Mouse (Mus musculus) forebrain, embryonic 16.5 days (tissue): ENCODE data around the gene Sct. TPM values are rescaled to one million over a fixed set of nuclear protein-coding genes. Genes with fewer than 3 reads are reported as not detected.

Experiments
- ATAC-seq: fragments of 200-750 bp; cut with Nextera tagmentation; 2 replicates; pipeline ENCODE4 v1.8.0; 2017; ENCODE audit warnings: mild to moderate bottlenecking, moderate library complexity
- H3K27ac ChIP-seq: fragments of 300-500 bp; sonication (generic); 2 replicates; pipeline ENCODE4 v1.5.1; 2014; ENCODE audit warnings: low read length, control low read depth
- H3K27me3 ChIP-seq: fragments of 300-500 bp; sonication (generic); replicated peaks from 2 replicates; pipeline ENCODE4 v1.6.1; 2014; ENCODE audit warnings: low read length; ENCODE audit not compliant: control insufficient read depth, insufficient read depth
- H3K36me3 ChIP-seq: fragments of 300-500 bp; sonication (generic); 2 replicates; pipeline ENCODE4 v1.6.1; 2014; ENCODE audit not compliant: control insufficient read depth, insufficient read depth
- H3K4me1 ChIP-seq: fragments of 300-500 bp; sonication (generic); replicated peaks from 2 replicates; pipeline ENCODE4 v1.6.1; 2014; ENCODE audit warnings: low read length; ENCODE audit not compliant: control insufficient read depth, insufficient read depth
- H3K4me2 ChIP-seq: fragments of 300-500 bp; sonication (generic); 2 replicates; pipeline ENCODE4 v1.6.1; 2014; ENCODE audit warnings: mild to moderate bottlenecking, low read length, control low read depth
- H3K4me3 ChIP-seq: fragments of 300-500 bp; sonication (generic); replicated peaks from 2 replicates; pipeline ENCODE4 v1.5.1; 2014; ENCODE audit warnings: mild to moderate bottlenecking, low read length, control low read depth
- H3K9ac ChIP-seq: fragments of 300-500 bp; sonication (generic); replicated peaks from 2 replicates; pipeline ENCODE4 v1.6.1; 2014; ENCODE audit warnings: low read depth, low read length, control low read depth
- H3K9me3 ChIP-seq: fragments of 300-500 bp; sonication (generic); 2 replicates; pipeline ENCODE4 v1.6.1; 2016; ENCODE audit warnings: low read length; ENCODE audit not compliant: control insufficient read depth
- WGBS: fragments of 180-500 bp; shearing (Covaris S2); extraction: QIAGEN DNeasy Blood & Tissue Kit; methylation state at CpG from one replicate; pipeline ENCODE4 v1.1.7; 2014; 5-methylcytosine and 5-hydroxymethylcytosine counted together
- polyA plus RNA-seq: library from polyadenylated mRNA; unstranded; fragments of >200 nt; fragmentation: Nextera tagmentation; extraction: Ambion mirVana; gene quantifications from 2 replicates; pipeline ENCODE4 v1.2.1, GENCODE M21; 2015

The Sct gene
- polyA plus RNA-seq = 0.55 and 2.0 TPM in 2 replicates

GRCm38 (mm10) chr7:141278766-141279590, at the start of gene Sct:
Gene Sct (minus strand): TSS chr7:141279133.
- ATAC-seq = peak; percentile 69
- Histone ChIP-seq H3K36me3 (no peaks in the 10 kb centered on the region), H3K27ac (no peak within 1 kb of the TSS), H3K4me2 (peak within 1 kb of the TSS; percentile 92), H3K27me3 (peaks cover 2% of the 10 kb centered on the region; the same call in 1 of the 2 replicates), H3K4me3 (peak within 1 kb of the TSS; percentile 48), H3K4me1 (peaks cover 10% of the 10 kb centered on the region), H3K9ac (peak within 1 kb of the TSS; percentile 59), H3K9me3 (no peaks in the 10 kb centered on the region)
- WGBS = 3% methylated on average over 46 of the region's 46 CpGs

GRCm38 (mm10) chr7:141328373-141328990, 49.5 kb upstream of the Sct start:
- H3K4me1 ChIP-seq = peaks cover 31% of the 10 kb centered on the region
- no peaks in the 10 kb centered on the region for H3K27me3 ChIP-seq
- H3K36me3 ChIP-seq = peaks cover 11% of the 10 kb centered on the region
- peak overlapping the region; percentile 81 for H3K4me3 ChIP-seq
- no peaks in the 10 kb centered on the region for H3K9me3 ChIP-seq
- H3K9ac ChIP-seq = peak overlapping the region; percentile 88
- ATAC-seq = peak; percentile 15
- peak overlapping the region; percentile 59 for H3K4me2 ChIP-seq
- H3K27ac ChIP-seq = peak overlapping the region; percentile 99
- WGBS = 15% methylated on average over 24 of the region's 24 CpGs

GRCm38 (mm10) chr7:141327469-141328372, 48.8 kb upstream of the Sct start, which contains the start of the genes Deaf1 and Tmem80:
Gene Deaf1 (minus strand): TSS chr7:141327690.
Gene Tmem80 (plus strand): TSS chr7:141327739.
- Histone ChIP-seq H3K4me2 (peak within 1 kb of the TSS; percentile 100), H3K36me3 (peaks cover 7% of the 10 kb centered on the region), H3K27me3 (no peaks in the 10 kb centered on the region), H3K4me3 (peak within 1 kb of the TSS; percentile 81), H3K9me3 (no peaks in the 10 kb centered on the region), H3K9ac (peak within 1 kb of the TSS; percentile 88), H3K27ac (peak within 1 kb of the TSS; percentile 99), H3K4me1 (peaks cover 31% of the 10 kb centered on the region)
- ATAC-seq = peak; percentile 96
- under 1% methylated on average over 105 of the region's 105 CpGs for WGBS

- Histone ChIP-seq H3K36me3 (peaks cover 16% of the 10 kb centered on the region), H3K27ac (peak overlapping the region; percentile 99), H3K4me3 (peak overlapping the region; percentile 81), H3K27me3 (no peaks in the 10 kb centered on the region), H3K9ac (peak overlapping the region; percentile 88), H3K9me3 (no peaks in the 10 kb centered on the region), H3K4me1 (peaks cover 31% of the 10 kb centered on the region), H3K4me2 (peak overlapping the region; percentile 100)
- WGBS = 4% methylated on average over 35 of the region's 35 CpGs
- ATAC-seq = peak; percentile 10
These were observed 47.9 kb upstream of the Sct start for GRCm38 (mm10) chr7:141326546-141327446.

- Histone ChIP-seq H3K27me3 (no peaks in the 10 kb centered on the region), H3K4me3 (no peak overlapping the region), H3K9ac (no peak overlapping the region), H3K9me3 (no peaks in the 10 kb centered on the region), H3K4me1 (peaks cover 31% of the 10 kb centered on the region), H3K36me3 (peaks cover 29% of the 10 kb centered on the region), H3K27ac (no peak overlapping the region), H3K4me2 (0 out of 2 replicates have a peak overlapping the region, but pooled peaks have one; percentile 5)
- WGBS = 67% methylated on average over 1 of the region's 1 CpGs
- ATAC-seq = no peak
These were observed 45.8 kb upstream of the Sct start for GRCm38 (mm10) chr7:141324686-141325085.

- no peak overlapping the region for H3K27ac ChIP-seq
- no peaks in the 10 kb centered on the region for H3K27me3 ChIP-seq
- no peak overlapping the region for H3K4me2 ChIP-seq
- H3K9ac ChIP-seq = no peak overlapping the region
- peaks cover 59% of the 10 kb centered on the region for H3K36me3 ChIP-seq
- H3K4me3 ChIP-seq = no peak overlapping the region
- ATAC-seq = no peak
- no peaks in the 10 kb centered on the region for H3K9me3 ChIP-seq
- WGBS = 84% methylated on average over 2 of the region's 2 CpGs
- H3K4me1 ChIP-seq = no peaks in the 10 kb centered on the region
These were observed 40.5 kb upstream of the Sct start for GRCm38 (mm10) chr7:141319446-141319845.

GRCm38 (mm10) chr7:141317619-141318132, 38.7 kb upstream of the Sct start:
- 77% methylated on average over 1 of the region's 1 CpGs for WGBS
- no peak overlapping the region for H3K4me2 ChIP-seq
- no peak overlapping the region for H3K9ac ChIP-seq

GRCm38 (mm10) chr7:141315974-141316373, 37.0 kb upstream of the Sct start:
- no peaks in the 10 kb centered on the region for H3K4me1 ChIP-seq
- H3K9me3 ChIP-seq = no peaks in the 10 kb centered on the region
- H3K27ac ChIP-seq = no peak overlapping the region
- H3K27me3 ChIP-seq = no peaks in the 10 kb centered on the region
- H3K4me3 ChIP-seq = no peak overlapping the region
- peaks cover 57% of the 10 kb centered on the region for H3K36me3 ChIP-seq
- no peak for ATAC-seq
- 74% methylated on average over 5 of the region's 5 CpGs for WGBS
- H3K9ac ChIP-seq = no peak overlapping the region
- no peak overlapping the region for H3K4me2 ChIP-seq

More at GRCm38 (mm10) chr7:141317619-141318132, 38.7 kb upstream of the Sct start:
- no peaks in the 10 kb centered on the region for H3K9me3 ChIP-seq
- no peaks in the 10 kb centered on the region for H3K4me1 ChIP-seq
- H3K27ac ChIP-seq = no peak overlapping the region
- ATAC-seq = no peak
- H3K4me3 ChIP-seq = no peak overlapping the region
- H3K27me3 ChIP-seq = no peaks in the 10 kb centered on the region
- H3K36me3 ChIP-seq = peaks cover 63% of the 10 kb centered on the region
